Mouse (Mus musculus): ENCODE measurements at regions not wholly inside any gene's neighbourhood (a gene's known extent, or its start where the extent isn't known, plus 50 kb on each side); places are given as distances from the start of the nearest gene placed in this dataset.

- intact Hi-C loops (cut with DNase I): no loop called here
- DNase-seq (ENCODE audit: low spot score in 2 of 2): no peak
These were observed 108.6 kb upstream of the Cpm start for GRCm38 (mm10) chr10:117520536-117521314.

DNA sequence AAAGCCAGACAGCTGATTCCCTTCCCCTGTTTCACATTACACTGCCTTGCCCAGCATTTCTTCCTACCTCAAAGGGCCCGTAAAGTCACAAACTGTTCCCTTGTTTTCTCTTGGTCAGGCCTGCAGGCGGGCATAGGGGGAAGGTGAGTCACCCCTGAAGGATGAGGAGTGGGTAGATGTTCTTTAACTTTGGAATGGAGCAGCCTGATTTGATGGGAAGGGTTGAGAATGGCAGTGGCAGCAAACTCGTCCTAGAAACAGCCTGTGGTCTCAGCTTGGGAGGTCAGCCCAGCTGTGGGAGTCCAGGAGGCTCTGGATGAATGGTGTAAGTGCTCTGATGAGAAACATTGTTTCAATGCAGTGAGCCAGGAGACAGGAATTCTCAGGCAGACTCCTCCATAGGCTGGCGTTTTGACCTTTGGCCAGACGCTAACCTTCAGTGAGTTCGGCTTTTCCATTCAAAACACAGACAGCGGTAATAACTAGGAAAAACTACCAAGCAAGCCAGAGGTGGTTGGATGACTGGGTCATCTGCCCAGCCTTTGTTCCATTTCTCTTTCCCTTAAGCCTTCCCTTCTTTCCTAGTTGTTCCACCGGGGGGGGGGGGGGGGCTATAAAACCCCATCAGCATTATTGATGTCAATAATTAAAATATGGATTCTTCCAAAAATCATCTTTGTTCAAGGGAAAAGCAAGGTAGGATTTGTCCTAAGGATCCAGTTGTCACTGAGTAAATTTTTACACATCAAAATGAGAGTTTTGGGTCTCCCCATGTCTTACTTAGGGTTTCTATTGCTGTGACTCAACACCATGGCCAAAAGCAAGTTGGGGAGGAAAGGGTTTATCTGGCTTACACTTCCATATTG, 109.4 kb upstream of the Cpm start:
- DNase-seq (ENCODE audit: low spot score in 2 of 2): no peak
- intact Hi-C loops (cut with DNase I): no loop called here

DNA sequence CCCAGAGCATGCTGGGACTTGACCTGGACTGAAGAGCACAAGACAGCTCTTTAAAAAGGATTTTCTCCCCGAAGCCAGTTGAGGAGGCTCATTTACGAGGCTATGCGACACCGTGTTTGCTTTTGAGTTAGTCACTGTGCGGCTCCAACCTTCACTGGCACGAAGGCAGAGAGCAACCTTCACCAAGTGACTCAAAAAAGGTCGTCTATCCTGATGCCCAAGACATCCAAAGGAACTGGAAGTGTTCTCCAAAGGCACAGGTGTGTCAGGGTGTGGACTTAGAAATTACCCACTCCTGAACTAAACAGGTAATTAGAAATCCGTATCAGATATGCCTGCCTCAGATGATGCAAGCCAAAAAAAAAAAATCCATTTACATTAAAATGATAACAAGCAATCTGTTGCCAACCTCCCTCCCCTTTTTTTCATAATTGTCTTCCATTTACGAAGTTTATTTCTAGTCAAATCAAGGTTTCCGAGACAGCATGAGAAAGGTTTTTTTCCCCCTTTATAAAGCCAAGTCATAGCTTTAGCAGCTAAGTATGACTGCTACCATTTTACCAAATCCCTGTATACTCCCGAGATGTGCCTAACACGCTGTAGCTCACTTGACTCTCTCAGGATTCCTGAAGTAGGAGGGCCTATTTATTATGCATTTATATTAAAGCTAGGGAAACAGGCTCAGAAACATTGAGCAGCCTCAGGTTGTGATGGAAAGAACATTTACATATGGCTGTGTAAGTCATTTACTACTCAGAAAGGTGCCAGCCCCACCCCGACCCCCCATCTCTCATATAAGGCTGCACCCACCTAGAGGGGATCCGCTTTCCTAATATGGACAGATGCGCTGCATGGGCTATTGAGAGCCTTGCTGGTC, 110.3 kb upstream of the Cpm start:
- intact Hi-C loops (cut with DNase I): no loop called here

GRCm38 (mm10) chr10:117517800-117518770, 111.2 kb upstream of the Cpm start:
- DNase-seq (ENCODE audit: low spot score in 2 of 2): no peak
- intact Hi-C loops (cut with DNase I): no loop called here

More for the DNA sequence above, 110.3 kb upstream of the Cpm start:
- DNase-seq (ENCODE audit: low spot score in 2 of 2): no peak

- DNase-seq (ENCODE audit: low spot score in 2 of 2): no peak
- intact Hi-C loops (cut with DNase I): no loop called here
These were observed 112.1 kb upstream of the Cpm start for GRCm38 (mm10) chr10:117517071-117517714.

DNA sequence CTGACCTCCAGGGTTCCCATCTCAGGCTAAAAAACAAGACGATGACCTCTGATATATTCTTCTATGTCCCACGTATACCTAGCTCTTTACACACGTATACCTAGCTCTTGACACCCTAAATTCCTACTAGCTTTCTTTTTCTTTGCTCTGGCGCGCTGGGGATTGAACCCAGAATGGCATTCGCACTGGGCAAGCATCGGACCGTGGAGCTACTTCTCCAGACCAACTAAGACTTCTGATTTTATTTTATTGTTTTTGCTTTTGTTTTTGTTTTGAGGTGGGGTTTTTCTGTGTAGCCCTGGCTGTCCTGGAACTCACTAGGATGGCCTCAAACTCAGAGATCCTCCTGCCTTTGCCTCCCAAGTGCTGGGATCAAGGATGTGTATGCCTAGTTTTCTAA, 112.8 kb upstream of the Cpm start:
- DNase-seq (ENCODE audit: low spot score in 2 of 2): no peak
- intact Hi-C loops (cut with DNase I): no loop called here

- intact Hi-C loops (cut with DNase I): loop anchor here (2.0 kb wide), 1 partner anchor 161 kb away; no protein-coding TSS in a partner anchor
- DNase-seq (ENCODE audit: low spot score in 2 of 2): peak; percentile 26 to 55
These were observed 113.4 kb upstream of the Cpm start for GRCm38 (mm10) chr10:117515777-117516501.

GRCm38 (mm10) chr10:117515039-117515438, 114.3 kb upstream of the Cpm start:
- intact Hi-C loops (cut with DNase I): loop anchor here (2.0 kb wide), 1 partner anchor 162 kb away; no protein-coding TSS in a partner anchor
- no peak for DNase-seq (ENCODE audit: low spot score in 2 of 2)

GRCm38 (mm10) chr10:117513925-117514546, 115.3 kb upstream of the Cpm start:
- DNase-seq (ENCODE audit: low spot score in 2 of 2): no peak
- intact Hi-C loops (cut with DNase I): loop anchor here (2.0 kb wide), 1 partner anchor 163 kb away; no protein-coding TSS in a partner anchor

DNA sequence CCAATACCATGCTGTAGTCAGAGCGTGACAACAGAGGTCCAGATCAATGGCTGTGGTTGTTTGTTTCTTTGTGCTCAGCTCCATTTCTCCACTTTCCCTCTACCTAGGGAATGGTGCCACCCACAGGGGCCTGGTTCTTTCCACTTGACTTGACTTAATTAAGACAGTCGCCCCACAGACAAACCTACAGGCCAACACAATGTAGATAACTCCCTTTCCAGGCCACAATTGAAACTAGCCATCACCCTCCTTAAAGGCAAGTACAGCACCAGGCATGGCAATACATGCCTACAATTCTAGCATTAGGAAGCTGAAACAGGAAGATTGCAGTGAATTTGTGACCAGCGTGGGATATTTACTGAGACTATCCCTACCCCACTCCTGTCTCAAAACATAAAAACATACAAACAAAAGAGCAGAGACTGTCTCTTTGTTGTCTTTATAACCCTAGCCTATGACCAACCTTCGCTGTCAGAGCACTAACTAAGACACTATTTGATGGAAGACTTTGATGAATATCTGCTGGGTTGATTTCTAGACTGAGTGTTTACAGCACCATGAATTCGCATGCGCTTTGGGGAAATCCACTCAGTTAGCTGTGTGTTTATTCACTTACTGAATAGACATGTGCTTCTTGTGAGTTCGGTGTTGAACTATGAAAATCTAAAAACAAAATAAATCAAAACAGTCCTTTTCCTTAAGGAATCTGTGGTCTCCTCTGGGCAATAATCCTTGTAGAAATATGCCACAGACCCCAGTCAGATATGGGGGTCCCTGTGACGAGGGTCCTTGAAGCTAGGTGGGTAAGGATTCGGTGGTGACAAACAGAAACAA, 116.7 kb upstream of the Cpm start:
- no peak for DNase-seq (ENCODE audit: low spot score in 2 of 2)
- intact Hi-C loops (cut with DNase I): no loop called here

DNA sequence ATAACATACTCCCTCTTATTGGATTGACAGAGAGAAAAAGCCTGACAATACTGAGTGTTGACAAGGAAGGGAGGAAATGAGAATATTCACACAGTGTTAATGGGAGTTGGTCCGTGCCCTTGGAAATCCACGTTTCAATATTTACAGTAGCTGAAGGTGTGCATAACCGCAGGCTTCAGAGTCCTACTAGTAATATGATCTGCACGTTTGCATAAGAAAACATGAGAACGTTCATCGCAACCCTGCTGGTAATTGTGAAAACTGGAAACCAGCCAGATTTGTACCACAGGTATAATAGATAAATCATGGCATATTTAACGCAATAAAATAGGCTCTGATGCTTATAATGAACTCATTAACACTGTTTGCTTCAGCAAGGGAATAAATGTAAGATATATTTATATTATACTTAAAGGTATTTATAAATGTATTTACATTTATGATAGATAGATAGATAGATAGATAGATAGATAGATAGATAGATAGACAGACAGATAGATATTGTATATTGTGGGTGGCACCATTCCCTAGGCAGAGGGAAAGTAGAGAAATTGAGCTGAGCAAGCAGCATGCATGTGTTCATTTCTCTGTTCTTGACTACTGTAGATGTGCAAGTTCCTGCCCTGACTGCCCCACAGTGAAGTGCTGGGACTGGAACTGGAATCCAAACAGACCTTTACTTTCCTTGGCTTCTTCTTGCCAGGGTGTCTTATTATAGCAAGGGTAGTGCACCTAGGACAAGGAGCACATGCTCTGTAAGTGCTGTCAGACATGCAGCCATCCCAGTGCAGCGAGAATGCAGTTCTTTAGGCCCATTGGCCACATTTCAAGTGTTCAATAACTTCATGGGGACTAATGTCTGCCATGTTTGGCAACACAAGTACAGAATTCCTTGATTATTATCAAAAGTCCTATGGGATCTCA, 117.6 kb upstream of the Cpm start:
- intact Hi-C loops (cut with DNase I): no loop called here

GRCm38 (mm10) chr10:117510529-117511482, 118.5 kb upstream of the Cpm start:
- no peak for DNase-seq (ENCODE audit: low spot score in 2 of 2)
- intact Hi-C loops (cut with DNase I): no loop called here

More for the DNA sequence above, 117.6 kb upstream of the Cpm start:
- no peak for DNase-seq (ENCODE audit: low spot score in 2 of 2)

GRCm38 (mm10) chr10:117510224-117510486, 119.1 kb upstream of the Cpm start:
- intact Hi-C loops (cut with DNase I): no loop called here
- DNase-seq (ENCODE audit: low spot score in 2 of 2): no peak

GRCm38 (mm10) chr10:117509431-117510223, 119.7 kb upstream of the Cpm start:
- intact Hi-C loops (cut with DNase I): no loop called here
- DNase-seq (ENCODE audit: low spot score in 2 of 2): no peak
